Mouse (Mus musculus) midbrain, embryonic 16.5 days (tissue): ENCODE data around the gene Oog2. TPM values are rescaled to one million over a fixed set of nuclear protein-coding genes. Genes with fewer than 3 reads are reported as not detected.
"Not testable (repeated sequence)": the region's sequence is repeated elsewhere in the genome, so short reads cannot be mapped to it uniquely, and the experiment has no call there.

Experiments
- ATAC-seq: fragments of 200-750 bp; cut with Nextera tagmentation; 2 replicates; pipeline ENCODE4 v1.8.0; 2017; ENCODE audit warnings: moderate TSS enrichment
- H3K27ac ChIP-seq: fragments of 300-500 bp; sonication (generic); 2 replicates; pipeline ENCODE4 v1.5.1; 2014; ENCODE audit warnings: mild to moderate bottlenecking, low read length, mixed read lengths
- H3K27me3 ChIP-seq: fragments of 300-500 bp; sonication (generic); 2 replicates; pipeline ENCODE4 v1.6.1; 2014; ENCODE audit warnings: low read depth, low read length, mixed read lengths; ENCODE audit not compliant: control insufficient read depth, insufficient read depth
- H3K36me3 ChIP-seq: fragments of 300-500 bp; sonication (generic); 2 replicates; pipeline ENCODE4 v1.6.1; 2014; ENCODE audit warnings: mild to moderate bottlenecking, low read length, moderate library complexity, mixed read lengths; ENCODE audit not compliant: control insufficient read depth, insufficient read depth
- H3K4me1 ChIP-seq: fragments of 300-500 bp; sonication (generic); 2 replicates; pipeline ENCODE4 v1.6.1; 2014; ENCODE audit warnings: mild to moderate bottlenecking, low read length, mixed read lengths; ENCODE audit not compliant: control insufficient read depth, insufficient read depth
- H3K4me2 ChIP-seq: fragments of 300-500 bp; sonication (generic); 2 replicates; pipeline ENCODE4 v1.6.1; 2014; ENCODE audit warnings: mild to moderate bottlenecking, low read length, mixed read lengths
- H3K4me3 ChIP-seq: fragments of 300-500 bp; sonication (generic); 2 replicates; pipeline ENCODE4 v1.5.1; 2014; ENCODE audit warnings: low read depth, mild to moderate bottlenecking, low read length, moderate library complexity, mixed read lengths
- H3K9ac ChIP-seq: fragments of 300-500 bp; sonication (generic); 2 replicates; pipeline ENCODE4 v1.6.1; 2014; ENCODE audit warnings: low read depth, low read length, mixed read lengths
- H3K9me3 ChIP-seq: fragments of 300-500 bp; sonication (generic); replicated peaks from 2 replicates; pipeline ENCODE4 v1.6.1; 2014; ENCODE audit warnings: mild to moderate bottlenecking, low read length, mixed read lengths; ENCODE audit not compliant: control insufficient read depth, poor library complexity, severe bottlenecking
- WGBS: fragments of 180-500 bp; shearing (Covaris S2); extraction: QIAGEN DNeasy Blood & Tissue Kit; methylation state at CpG from one replicate; pipeline ENCODE4 v1.1.7; 2014; 5-methylcytosine and 5-hydroxymethylcytosine counted together
- polyA plus RNA-seq: library from polyadenylated mRNA; unstranded; fragments of >200 nt; fragmentation: Nextera tagmentation; extraction: Ambion mirVana; gene quantifications from 2 replicates; pipeline ENCODE4 v1.2.1, GENCODE M21; 2015

The Oog2 gene
- polyA plus RNA-seq: not detected in 2 replicates

DNA sequence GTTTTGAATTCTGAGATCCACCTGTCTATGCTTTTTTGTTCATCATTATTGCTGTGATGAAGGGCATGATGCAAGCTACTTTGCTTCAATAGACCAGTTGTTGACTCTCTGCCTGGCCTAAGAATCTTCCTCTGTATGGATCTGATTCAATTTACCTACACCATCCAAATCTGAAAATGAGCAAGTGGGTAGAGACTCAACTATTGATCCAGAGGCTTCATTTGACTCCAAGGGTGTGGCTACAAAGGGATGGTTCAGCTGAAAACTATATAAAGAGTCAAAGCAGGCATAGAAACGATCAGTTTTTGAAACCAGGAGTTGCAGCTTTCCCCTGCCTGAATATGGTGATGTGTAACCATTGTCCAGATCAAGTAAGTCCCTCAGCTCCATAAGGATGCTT lies at the start of gene Oog2:
Oog2 (plus strand) TSS at position 301 of the 400 bp plus-strand sequence.
- H3K4me2 ChIP-seq: no peak within 1 kb of the TSS
- no peak within 1 kb of the TSS for H3K27ac ChIP-seq
- H3K4me1 ChIP-seq: no peaks in the 10 kb centered on the region
- 31% methylated on average over 1 of the region's 1 CpGs for WGBS
- H3K9ac ChIP-seq: no peak within 1 kb of the TSS
- peaks cover 11% of the 10 kb centered on the region for H3K9me3 ChIP-seq
- no peaks in the 10 kb centered on the region for H3K27me3 ChIP-seq
- H3K4me3 ChIP-seq: no peak within 1 kb of the TSS
- ATAC-seq: no peak
- H3K36me3 ChIP-seq: no peaks in the 10 kb centered on the region

DNA sequence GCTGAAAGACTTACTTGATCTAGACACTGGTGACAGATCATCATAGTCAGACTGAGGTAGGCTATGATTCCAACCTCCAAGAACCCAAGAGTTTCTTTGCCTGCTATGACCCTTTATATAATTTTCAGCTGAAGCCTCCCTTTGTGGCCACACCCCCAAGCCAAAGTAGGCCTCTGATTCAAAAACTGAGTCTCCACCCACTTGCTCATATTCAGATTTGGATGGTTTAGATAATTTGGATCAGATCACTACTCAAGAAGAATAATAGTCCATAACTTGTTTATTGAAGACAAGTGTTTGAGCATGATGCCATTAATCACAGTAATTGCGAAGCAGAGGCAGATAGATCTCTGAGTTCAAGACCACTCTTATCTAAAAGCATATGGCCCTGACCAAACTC lies 28.0 kb upstream of the Oog2 start, which contains the start of gene Oog3:
Oog3 (minus strand) TSS at position 101 of the 400 bp plus-strand sequence.
- H3K36me3 ChIP-seq: no peaks in the 10 kb centered on the region
- H3K4me3 ChIP-seq: no peak within 1 kb of the TSS
- ATAC-seq: no peak
- no peaks in the 10 kb centered on the region for H3K27me3 ChIP-seq
- H3K27ac ChIP-seq: no peak within 1 kb of the TSS
- H3K9me3 ChIP-seq: peaks cover 32% of the 10 kb centered on the region
- WGBS: 69% methylated on average over 1 of the region's 1 CpGs
- no peaks in the 10 kb centered on the region for H3K4me1 ChIP-seq
- no peak within 1 kb of the TSS for H3K4me2 ChIP-seq
- H3K9ac ChIP-seq: no peak within 1 kb of the TSS

GRCm38 (mm10) chr4:144213218-144213617 lies 22.7 kb downstream of the Oog2 start, which contains the start of gene C87977:
TSS of gene C87977 (minus strand) at chr4:144213318.
- H3K9me3 ChIP-seq: peaks cover 14% of the 10 kb centered on the region; the same call in 1 of the 2 replicates
- H3K4me1 ChIP-seq, ATAC-seq, H3K9ac ChIP-seq, H3K4me2 ChIP-seq, H3K27ac ChIP-seq, H3K27me3 ChIP-seq, H3K36me3 ChIP-seq, H3K4me3 ChIP-seq: not testable (repeated sequence)
- WGBS: 83% methylated on average over 1 of the region's 1 CpGs

Other genes starting within 250 kb of the Oog2 start
- not detected in 2 replicates for gene Pramef25, start 239.7 kb upstream of the Oog2 start, polyA plus RNA-seq
- not detected in 2 replicates for gene Gm13101, start 223.8 kb upstream of the Oog2 start, polyA plus RNA-seq
- gene Pramef17, start 196.3 kb upstream of the Oog2 start, polyA plus RNA-seq: not detected in 2 replicates
- gene Pramel4, start 131.6 kb upstream of the Oog2 start, polyA plus RNA-seq: not detected in 2 replicates
- not detected in 2 replicates for gene Gm13102, start 84.2 kb upstream of the Oog2 start, polyA plus RNA-seq
- not detected in 2 replicates for gene Oog3, start 28.1 kb upstream of the Oog2 start, polyA plus RNA-seq
- not detected in 2 replicates for gene C87977, start 22.6 kb downstream of the Oog2 start, polyA plus RNA-seq
- gene Pramel5, start 89.8 kb downstream of the Oog2 start, polyA plus RNA-seq: not detected in 2 replicates
- not detected in 2 replicates for gene Gm13128, start 139.5 kb downstream of the Oog2 start, polyA plus RNA-seq
- gene Gm13119, start 167.2 kb downstream of the Oog2 start, polyA plus RNA-seq: not detected in 2 replicates
- not detected in 2 replicates for gene Pramef20, start 187.2 kb downstream of the Oog2 start, polyA plus RNA-seq
- gene Pramef12, start 217.7 kb downstream of the Oog2 start, polyA plus RNA-seq: not detected in 2 replicates
- gene 1700012P22Rik, start 248.1 kb downstream of the Oog2 start, polyA plus RNA-seq: 0.38 TPM in 1 of 2 replicates, not detected in the other